Mouse (Mus musculus) ES-E14 (cell line): ENCODE results near the gene Wnt9b. TPM values are rescaled to one million over a fixed set of nuclear protein-coding genes. Genes with fewer than 3 reads are reported as not detected.

Source experiments
- DNase-seq: peaks from one replicate; pipeline ENCODE4 v3.0.0-alpha.2; 2013; ENCODE audit warnings: low read depth, low spot score
- H3K27ac ChIP-seq: 2 replicates; pipeline ENCODE4 v1.5.1; 2012; ENCODE audit warnings: low read depth, mild to moderate bottlenecking, low read length, moderate library complexity, mixed read lengths; ENCODE audit not compliant: poor library complexity, insufficient read depth, severe bottlenecking
- H3K36me3 ChIP-seq: 2 replicates; pipeline ENCODE4 v1.6.1; 2012; ENCODE audit warnings: mild to moderate bottlenecking, low read length, moderate library complexity, mixed read lengths; ENCODE audit not compliant: control insufficient read depth, poor library complexity, insufficient read depth, severe bottlenecking
- H3K4me1 ChIP-seq, 2 experiments: fragments of 150-350 bp in 1 of 2; sonication (generic) in 1 of 2; 2 replicates each; pipeline ENCODE4 v1.6.1; 2012; ENCODE audit warnings: low read length in 2 of 2, mild to moderate bottlenecking in 1 of 2, mixed read lengths in 1 of 2; ENCODE audit not compliant: control insufficient read depth in 2 of 2, insufficient read depth in 2 of 2, poor library complexity in 1 of 2
- H3K4me3 ChIP-seq, 2 experiments: fragments of 150-350 bp in 1 of 2; sonication (generic) in 1 of 2; 2 replicates each; pipeline ENCODE4 v1.5.1; 2012; ENCODE audit warnings: low read length in 2 of 2, low read depth in 1 of 2, mild to moderate bottlenecking in 1 of 2, mixed read lengths in 1 of 2; ENCODE audit not compliant: insufficient read depth in 1 of 2, poor library complexity in 1 of 2, severe bottlenecking in 1 of 2
- H3K9ac ChIP-seq: 2 replicates; pipeline ENCODE4 v1.6.1; 2012; ENCODE audit warnings: low read depth, mild to moderate bottlenecking, low read length, mixed read lengths; ENCODE audit not compliant: poor library complexity, insufficient read depth, severe bottlenecking
- H3K9me3 ChIP-seq: fragments of 150-350 bp; sonication (generic); 2 replicates; pipeline ENCODE4 v1.6.1; 2012; ENCODE audit warnings: low read depth, mild to moderate bottlenecking, low read length; ENCODE audit not compliant: control insufficient read depth, insufficient read depth
- CHD2 ChIP-seq: IDR thresholded peaks from 2 replicates; pipeline ENCODE4 v1.6.1; 2014; ENCODE audit warnings: mild to moderate bottlenecking, low read depth, low read length, inconsistent platforms
- HCFC1 ChIP-seq: IDR thresholded peaks from 2 replicates; pipeline ENCODE4 v1.6.1; 2012; ENCODE audit warnings: low read length, inconsistent platforms, borderline replicate concordance; ENCODE audit not compliant: insufficient read depth
- MAFK ChIP-seq: IDR thresholded peaks from 2 replicates; pipeline ENCODE4 v1.6.1; 2014; ENCODE audit warnings: mild to moderate bottlenecking, low read depth, low read length, inconsistent platforms; ENCODE audit not compliant: insufficient read depth
- ZC3H11A ChIP-seq: IDR thresholded peaks from 2 replicates; pipeline ENCODE4 v1.6.1; 2012; ENCODE audit warnings: low read depth, mild to moderate bottlenecking, inconsistent platforms, low read length, borderline replicate concordance
- ZNF384 ChIP-seq: IDR thresholded peaks from 2 replicates; pipeline ENCODE4 v1.6.1; 2012; ENCODE audit warnings: low read depth, low read length, inconsistent platforms
- in situ Hi-C, 2 experiments: fragments of 600-800 bp; cut with MboI; formaldehyde crosslinking; loops; one replicate each; pipeline ENCODE4 v1.15.1; 2025; ENCODE audit warnings: low sequenced_read_pairs in 2 of 2, inconsistent platforms in 1 of 2; ENCODE audit not compliant: unreplicated experiment in 2 of 2
- total RNA-seq: library from RNA; depleted of rRNA; stranded (reverse); fragments of 300-350 nt; gene quantifications from 2 replicates; pipeline ENCODE4 v1.2.3, GENCODE M21; 2012

Gene Wnt9b
- total RNA-seq, 1 experiment: 0.09 TPM

GRCm38 (mm10) chr11:103724331-103724771, 25.3 kb downstream of the Wnt9b start:
- Histone ChIP-seq H3K4me3 (no peak overlapping the region), H3K27ac (no peak overlapping the region), H3K36me3 (no peaks in the 10 kb centered on the region), H3K4me1 (peaks cover 0 to 4% of the 10 kb centered on the region in 2 experiments; a peak in 2 of 4 replicates), H3K9me3 (no peaks in the 10 kb centered on the region), H3K9ac (no peak overlapping the region)
- in situ Hi-C loops: no loop called here
- no peak for DNase-seq
- TF ChIP-seq ZNF384: no peak
- TF ChIP-seq CHD2: no peak
- no peak for TF ChIP-seq ZC3H11A
- TF ChIP-seq MAFK: no peak
- no peak for TF ChIP-seq HCFC1

GRCm38 (mm10) chr11:103722040-103722481, 27.6 kb downstream of the Wnt9b start:
- Histone ChIP-seq H3K4me1 (peaks cover 0 to 4% of the 10 kb centered on the region in 2 experiments; a peak in 2 of 4 replicates), H3K9me3 (no peaks in the 10 kb centered on the region), H3K4me3 (no peak overlapping the region), H3K27ac (no peak overlapping the region), H3K36me3 (no peaks in the 10 kb centered on the region), H3K9ac (no peak overlapping the region)
- DNase-seq: no peak
- TF ChIP-seq HCFC1 (no peak), ZNF384 (no peak), ZC3H11A (no peak), CHD2 (no peak), MAFK (no peak)
- in situ Hi-C loops: no loop called here

GRCm38 (mm10) chr11:103721468-103722039, 28.1 kb downstream of the Wnt9b start:
- DNase-seq: peak; percentile 66
- Histone ChIP-seq H3K4me1 (peaks cover 0 to 4% of the 10 kb centered on the region in 2 experiments; a peak in 2 of 4 replicates), H3K9me3 (no peaks in the 10 kb centered on the region), H3K27ac (no peak overlapping the region), H3K9ac (no peak overlapping the region), H3K4me3 (no peak overlapping the region), H3K36me3 (no peaks in the 10 kb centered on the region)
- no peak for TF ChIP-seq ZNF384
- no peak for TF ChIP-seq MAFK
- TF ChIP-seq HCFC1: no peak
- in situ Hi-C loops: no loop called here

GRCm38 (mm10) chr11:103719436-103719835, 30.2 kb downstream of the Wnt9b start:
- in situ Hi-C loops: no loop called here
- Histone ChIP-seq H3K4me1 (peaks cover 0 to 4% of the 10 kb centered on the region in 2 experiments; a peak in 2 of 4 replicates), H3K4me3 (no peak overlapping the region), H3K27ac (no peak overlapping the region), H3K36me3 (no peaks in the 10 kb centered on the region), H3K9ac (no peak overlapping the region), H3K9me3 (no peaks in the 10 kb centered on the region)
- no peak for DNase-seq
- TF ChIP-seq HCFC1: no peak
- no peak for TF ChIP-seq ZNF384
- TF ChIP-seq ZC3H11A: no peak
- no peak for TF ChIP-seq CHD2
- TF ChIP-seq MAFK: no peak

GRCm38 (mm10) chr11:103716971-103717370, 32.6 kb downstream of the Wnt9b start:
- no peak for DNase-seq
- Histone ChIP-seq H3K4me3 (no peak overlapping the region), H3K9me3 (no peaks in the 10 kb centered on the region), H3K36me3 (no peaks in the 10 kb centered on the region), H3K4me1 (peaks cover 0 to 1% of the 10 kb centered on the region in 2 experiments; a peak in 2 of 4 replicates), H3K27ac (no peak overlapping the region), H3K9ac (no peak overlapping the region)
- in situ Hi-C loops: no loop called here
- TF ChIP-seq ZNF384 (no peak), CHD2 (no peak), ZC3H11A (no peak), HCFC1 (no peak), MAFK (no peak)
